Mouse (Mus musculus): ENCODE data around the gene Fignl2.

Fignl2 gene

DNA sequence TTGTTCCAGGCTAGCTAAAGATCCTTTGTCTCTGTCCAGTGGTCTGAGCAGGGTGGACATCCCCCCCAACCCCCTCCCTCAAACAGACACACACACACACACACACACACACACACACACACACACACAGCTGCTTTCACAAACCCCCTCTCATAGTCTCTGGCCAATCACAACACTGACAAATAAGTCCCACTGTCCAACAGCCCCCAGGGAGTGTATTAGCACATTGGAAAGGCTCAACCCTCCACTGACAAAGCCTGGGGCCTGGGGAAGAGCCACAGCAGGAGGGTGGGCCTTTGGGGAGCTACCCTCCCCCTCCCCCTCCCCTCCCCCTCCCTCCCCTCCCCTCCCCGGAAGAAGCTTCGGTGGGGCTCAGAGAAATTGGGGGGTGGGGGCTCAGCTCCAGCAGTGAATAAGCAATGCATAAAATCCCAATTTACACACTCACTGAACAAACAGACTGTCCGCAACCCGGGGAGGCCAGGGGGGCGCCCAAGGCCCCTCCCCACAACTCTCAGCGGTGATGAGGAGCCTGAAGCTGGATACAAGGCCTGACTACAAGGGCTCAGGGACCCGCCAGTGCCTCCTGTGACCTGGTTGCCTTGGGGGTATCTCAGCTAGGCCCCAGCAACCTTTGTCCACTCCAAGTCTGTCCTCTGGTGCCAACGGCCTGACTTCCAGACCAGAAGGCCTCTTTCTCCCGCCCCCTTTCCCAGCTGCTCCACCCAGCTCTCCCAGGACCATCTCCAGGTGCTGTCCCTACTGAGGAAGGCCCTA, 11.3 kb downstream of the Fignl2 start:
- no peak for DNase-seq

DNA sequence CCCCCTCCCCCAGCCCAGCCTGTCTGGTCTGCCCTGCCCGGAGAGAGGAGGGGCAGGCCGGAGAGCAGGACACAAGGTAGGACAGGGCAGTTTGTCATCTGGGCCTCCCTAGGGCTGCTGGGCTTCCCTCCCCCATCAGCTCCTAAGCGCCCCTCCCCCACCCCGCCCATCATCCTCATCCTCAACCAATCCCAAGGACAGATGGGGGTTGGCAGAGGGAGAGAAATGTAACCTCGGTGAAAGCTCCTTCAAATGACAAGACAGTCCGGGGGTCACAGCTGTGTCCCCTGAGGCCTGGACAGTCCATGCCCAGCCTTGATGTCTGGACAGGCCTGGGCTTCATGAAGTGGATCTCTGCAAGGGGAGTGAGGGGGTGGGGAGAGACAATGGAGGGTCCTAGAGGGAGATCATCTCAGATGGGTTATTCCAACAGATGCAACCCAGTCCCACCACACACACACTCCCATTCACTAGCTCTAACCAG, 12.0 kb downstream of the Fignl2 start:
- DNase-seq: peak; percentile 76

DNA sequence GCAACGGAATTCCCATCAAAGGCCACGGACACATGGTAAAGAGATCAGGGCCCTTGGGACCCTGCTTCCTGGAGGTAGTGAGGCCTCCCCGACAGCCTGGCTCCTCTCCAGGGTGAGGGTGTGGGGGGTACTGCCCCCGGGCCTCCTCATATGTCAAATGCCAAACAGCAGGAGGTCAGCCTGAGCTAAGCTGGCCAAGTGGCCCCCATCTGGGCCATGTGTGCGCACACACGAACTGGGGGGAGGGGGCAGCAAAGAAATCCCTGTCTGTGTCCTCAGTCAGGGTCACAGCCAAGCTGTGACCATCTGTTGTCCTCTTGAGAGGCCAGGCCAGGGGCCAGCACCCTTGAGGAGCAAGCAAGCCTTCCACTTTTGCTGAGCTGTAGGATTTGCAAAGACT, 13.3 kb downstream of the Fignl2 start:
- DNase-seq: peak; percentile 68

DNA sequence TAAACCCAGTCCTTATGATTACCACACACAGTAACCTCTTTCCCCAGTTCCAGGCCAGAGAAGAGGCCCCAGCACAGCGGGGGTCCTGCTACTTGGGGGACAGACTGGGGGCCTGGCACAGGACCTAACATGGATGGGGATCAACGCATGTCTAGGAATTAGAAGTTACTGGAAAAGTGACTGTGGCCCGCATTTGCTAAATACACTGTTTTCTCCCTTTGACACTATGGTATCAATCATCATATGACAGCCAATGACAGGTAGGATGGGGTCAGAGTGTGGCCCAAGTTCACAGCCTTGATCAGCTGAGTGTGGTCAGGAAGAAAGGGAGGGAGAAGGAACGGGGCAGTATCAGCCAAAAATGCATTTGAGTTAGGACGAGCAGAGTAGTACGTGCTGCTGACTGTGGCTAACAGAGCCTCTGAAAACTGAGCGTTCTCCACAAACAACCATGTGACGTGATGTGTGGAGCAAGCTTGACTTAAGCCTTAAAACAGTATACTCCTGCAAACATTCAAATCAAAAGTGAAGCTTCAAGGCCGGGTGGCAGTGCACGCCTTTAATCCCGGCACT, 18.0 kb downstream of the Fignl2 start:
- no peak for DNase-seq

DNA sequence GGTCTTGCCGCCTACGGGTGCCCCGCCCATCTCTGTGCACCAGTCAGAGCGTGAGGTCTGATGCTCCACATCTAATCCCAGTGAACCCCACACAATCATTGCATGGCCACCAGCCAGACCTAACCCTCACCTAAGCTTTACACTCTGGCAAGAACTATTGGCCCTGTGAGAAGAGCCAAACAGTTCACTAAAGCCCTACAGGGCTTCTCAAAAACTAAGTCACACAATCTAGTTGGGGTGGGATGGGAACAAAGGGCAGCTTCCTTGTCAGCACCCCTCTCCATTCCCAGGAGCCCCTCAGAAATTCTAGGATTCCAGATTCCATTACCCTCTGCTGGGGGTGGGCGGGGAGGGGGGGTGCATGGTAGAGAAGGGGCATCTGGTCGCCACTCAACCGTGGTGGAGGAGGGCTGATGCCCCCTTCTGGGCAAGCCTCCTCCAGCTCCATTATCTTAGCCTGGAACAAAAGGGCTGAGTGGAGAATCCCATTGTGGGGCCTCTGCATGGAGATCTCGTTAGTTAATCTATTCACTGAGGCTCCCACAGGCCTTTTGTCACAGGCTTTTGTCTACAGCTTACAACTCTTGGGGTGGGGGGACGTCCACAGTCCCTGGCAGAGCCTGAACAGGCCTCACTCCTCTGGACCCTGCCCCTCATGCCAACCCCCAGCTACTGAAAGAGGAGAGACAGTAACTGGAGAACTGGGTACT, 18.6 kb downstream of the Fignl2 start:
- DNase-seq: no peak

DNA sequence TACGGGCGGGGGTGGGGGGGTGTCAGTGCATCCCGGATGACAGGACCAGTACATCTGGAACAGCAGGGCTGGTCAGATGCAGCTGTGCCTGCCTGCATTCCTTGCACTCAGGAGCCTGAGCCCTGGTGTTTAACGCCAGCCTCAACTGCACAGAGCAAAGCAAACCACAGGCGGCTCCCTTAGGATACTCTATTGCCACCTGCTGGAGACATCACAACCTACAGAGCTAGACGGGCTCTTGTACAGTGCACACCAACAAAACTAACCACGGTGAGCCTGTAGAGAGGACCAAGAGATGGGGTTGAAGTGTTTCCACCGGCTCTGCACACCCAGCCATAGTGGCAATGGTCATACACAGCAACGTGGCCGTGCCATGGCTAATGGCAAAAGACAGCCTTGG, 22.1 kb downstream of the Fignl2 start:
- DNase-seq: peak; percentile 86

DNA sequence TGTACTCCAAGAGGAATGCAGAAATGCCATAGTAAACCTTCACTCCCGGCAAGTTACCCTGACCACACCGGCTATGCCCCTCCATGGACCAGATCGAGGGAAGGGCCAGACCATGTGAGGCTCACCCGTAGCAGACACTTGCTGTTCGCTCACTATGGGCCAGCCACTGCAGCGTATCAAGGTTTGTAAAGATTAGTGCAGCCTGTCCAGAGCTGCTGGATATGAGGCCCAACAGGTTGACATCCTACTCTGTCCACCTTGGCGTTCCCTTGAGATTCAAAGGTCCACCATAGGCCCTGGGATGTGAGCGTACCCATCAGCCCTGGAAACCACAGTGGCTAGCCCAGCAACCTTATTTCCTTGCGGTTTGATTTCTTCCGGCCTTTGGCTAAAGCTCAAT, 23.8 kb downstream of the Fignl2 start:
- DNase-seq: no peak

DNA sequence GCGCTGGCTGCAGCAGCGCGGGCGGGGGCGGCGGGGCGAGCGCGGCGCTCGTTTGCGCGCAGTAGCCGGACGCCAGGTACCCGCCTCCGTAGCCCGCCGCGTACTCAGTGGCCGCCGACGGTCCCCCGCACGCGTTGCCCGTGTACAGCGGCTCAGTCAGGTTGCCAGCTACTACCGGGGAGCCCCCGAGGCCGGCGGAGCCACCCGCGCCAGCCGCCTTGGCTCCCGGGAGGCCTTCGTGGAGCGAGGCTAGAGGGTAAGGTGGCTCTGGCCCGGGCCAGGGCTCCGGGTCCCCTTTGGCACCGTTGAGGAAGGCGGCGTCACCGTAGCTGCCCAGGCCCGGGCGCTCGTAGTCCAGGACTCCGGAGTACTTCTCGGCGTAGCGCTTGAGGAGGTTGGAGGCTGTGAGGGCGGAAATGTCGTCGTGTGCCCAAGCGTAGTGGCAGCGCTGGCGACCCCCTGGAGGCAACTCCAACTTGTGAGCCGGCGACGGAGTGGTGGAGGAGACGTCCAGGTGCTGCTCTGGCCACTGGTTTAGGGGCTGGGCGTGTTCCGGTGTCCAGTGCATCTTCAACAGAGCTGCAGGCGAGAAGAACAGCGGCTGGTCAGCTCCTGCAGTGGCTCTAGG, 24.4 kb downstream of the Fignl2 start:
- no peak for DNase-seq

DNA sequence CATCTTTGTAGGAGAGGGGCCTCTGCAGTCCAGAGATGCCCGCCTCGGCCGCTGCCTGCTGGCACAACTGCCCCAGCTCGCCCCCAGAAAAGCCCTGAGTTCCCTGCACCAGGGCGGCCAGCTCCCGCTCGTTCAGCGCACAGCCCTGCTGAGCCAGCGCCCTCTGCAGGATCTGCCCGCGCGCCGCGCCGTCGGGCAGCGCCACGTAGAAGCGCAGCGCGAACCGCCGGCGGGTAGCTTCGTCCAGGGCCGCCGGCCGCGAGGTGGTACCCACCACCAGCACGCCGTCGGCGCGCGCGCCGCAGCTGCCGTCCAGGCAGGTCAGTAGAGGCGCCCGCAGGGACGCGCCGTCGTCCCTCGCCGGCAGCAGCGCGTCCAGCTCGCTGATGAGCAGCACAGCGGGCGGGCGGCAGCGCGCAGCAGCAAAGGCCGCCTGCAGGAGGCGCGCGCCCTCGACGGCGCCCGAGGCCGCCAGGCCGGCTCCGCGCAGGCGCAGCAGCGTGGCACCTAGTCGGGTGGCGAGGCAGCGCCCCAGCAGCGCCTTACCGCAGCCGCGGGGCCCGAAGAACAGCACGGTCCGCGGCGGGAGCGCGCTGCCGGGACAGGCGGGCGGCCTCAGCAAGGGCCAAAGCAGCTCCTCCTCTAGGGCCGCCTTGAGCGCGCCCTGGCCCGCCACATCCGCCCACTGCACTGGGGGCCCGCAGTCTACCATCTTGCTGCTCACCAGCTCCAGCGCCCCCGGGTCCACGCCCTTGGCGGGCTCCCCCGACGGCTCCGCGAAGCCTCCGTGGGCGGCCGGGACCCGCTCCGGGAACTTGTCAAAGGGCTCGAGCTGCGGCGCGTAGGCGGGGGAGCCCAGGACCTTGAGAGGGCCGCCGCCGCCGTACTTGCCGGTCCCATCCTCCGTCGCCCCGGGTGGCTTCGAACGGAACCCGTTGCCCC, 25.5 kb downstream of the Fignl2 start:
- peak; percentile 81 for DNase-seq

DNA sequence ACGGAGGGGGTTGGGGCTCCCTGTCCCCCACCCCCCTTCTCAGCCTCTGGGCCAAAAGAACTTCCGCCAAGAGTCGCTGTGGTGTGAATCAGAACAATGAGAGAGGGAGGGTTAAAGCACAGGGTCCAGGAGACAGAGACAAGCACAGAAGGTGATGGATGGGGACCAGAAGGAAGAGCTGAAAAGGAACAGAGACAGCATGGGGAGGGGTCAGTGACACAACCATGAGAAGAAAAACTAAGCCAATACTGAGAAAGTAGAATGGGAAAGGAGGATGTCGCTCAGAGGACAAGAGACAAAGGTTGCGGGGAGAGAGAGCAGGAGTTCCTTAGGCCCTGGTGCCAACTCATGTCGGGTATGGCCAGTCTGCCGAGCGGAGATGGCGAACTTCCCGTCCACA, 26.5 kb downstream of the Fignl2 start:
- DNase-seq: no peak

DNA sequence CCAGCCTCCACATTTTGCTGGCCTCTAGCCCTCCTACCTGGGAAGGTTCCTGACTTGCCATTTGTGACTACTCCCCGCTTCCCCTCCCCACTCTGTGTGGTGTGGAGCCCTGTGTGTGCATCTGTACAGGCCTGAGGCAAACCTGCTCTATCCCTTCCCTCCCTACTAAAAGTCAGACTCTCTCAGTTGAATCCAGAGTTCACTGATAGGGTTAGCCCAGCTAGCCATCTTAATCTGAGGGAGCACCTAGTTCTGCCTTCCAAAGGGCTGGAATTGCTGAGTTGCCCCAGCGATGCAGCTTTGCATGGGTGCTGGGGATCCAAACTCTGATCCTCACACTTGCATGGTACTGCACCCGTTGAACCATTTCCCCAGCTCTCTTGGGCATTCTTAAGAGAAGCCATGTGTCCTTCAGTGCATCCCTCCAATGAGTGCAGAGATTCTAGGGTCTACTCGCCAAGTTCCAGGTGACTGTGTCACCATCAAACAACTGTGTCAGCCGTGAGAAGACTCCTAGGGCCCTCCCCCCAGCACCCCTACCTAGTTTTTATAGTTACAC, 29.9 kb downstream of the Fignl2 start:
- no peak for DNase-seq

DNA sequence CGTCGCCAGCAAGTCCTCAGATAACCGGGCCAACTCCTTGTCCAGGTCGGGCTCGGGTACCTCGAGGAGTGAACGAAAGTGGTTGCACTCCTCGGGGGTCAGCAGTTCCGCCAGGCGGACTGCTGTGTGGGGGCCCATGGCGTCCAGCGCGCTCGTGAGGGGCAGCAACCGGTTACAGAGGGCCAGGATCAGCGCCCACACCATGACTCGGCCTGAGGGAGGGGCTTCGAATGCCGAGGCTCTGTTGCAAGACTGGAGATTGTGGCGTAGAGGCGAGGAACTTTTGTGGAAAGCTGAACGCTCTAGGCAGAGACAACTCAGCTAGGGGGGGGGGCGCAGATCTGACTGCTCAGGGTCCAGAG, 31.2 kb downstream of the Fignl2 start, which contains the start of gene Gm47841:
Gene Gm47841 (minus strand): TSS at position 204 of the 362 bp plus-strand sequence.
- DNase-seq: peak; percentile 62

DNA sequence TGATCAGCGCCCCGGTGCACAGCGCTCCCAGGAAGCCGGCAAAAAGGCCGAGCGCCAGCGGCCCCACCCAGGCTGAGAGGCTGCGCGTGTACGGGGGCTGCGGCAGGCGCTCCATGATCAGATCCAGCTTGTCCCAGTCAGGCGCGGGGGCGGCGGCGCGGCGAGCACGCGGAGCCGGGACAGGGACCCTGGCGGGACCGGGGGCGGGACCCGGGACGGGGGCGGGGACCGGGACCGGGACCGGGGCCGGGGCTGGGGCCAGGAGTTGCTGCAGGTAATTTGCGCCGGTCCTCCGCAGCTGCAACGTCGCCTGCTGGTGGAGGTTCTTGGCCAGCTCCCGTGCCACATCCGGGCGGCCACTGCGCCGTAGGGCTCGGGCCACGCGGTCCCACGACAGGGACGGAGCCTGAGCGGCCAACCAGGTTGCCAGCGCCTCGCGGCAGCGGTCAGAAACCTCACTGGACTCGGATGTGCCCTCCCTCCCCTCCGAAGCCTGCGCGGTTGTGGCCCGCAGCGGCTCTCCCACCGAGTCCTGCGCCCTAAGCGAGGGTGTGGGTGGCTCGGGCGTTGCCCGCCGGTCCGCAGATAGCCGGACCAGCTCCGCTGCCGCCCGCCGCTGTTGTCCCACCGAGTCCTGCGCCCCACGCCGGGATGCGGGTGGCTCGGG, 31.7 kb downstream of the Fignl2 start:
- peak; percentile 70 for DNase-seq

DNA sequence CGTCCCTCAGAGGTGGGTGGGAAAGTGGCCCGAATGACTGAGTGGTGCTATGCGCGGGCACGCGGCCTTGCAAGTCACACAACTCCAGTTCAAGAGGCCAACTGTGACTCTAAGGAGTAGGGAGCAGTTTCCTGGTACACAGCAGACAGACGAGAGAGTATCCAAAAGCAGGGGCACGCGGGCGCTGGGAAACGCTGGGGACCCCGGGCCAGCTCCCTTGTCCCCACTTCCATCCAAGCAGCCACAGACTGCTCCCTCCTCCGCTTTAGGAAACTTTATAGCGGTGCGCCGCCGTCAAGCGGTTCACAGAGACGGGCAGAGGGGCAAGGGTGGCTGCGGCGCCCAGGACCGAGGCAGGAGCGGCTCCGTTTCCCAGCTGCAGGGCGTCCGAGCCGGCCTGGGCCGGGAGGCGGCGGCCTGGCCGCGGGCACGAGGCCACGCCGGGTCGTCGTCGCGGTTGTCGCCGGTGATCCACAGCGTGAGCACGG, 32.3 kb downstream of the Fignl2 start:
- no peak for DNase-seq

DNA sequence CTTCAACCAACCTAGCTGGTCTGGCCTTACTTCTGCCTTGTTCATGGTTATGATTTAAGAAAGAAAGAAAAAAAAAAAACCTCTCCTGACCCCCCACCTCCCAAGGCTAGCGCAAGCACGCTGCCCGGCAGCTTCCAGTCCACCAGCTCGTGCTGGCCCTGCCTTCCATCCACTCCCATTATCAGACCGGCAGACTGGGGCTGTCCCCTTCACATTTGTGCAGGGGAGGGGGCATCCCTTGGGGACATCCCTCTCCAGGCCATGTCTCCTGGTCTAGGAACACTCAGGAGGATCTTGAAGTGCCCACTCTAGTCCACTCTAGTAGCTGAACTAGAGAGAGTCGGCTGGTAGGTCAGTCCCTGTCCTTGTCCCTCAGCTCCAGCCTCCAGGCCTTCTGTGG, 33.8 kb downstream of the Fignl2 start:
- DNase-seq: no peak

DNA sequence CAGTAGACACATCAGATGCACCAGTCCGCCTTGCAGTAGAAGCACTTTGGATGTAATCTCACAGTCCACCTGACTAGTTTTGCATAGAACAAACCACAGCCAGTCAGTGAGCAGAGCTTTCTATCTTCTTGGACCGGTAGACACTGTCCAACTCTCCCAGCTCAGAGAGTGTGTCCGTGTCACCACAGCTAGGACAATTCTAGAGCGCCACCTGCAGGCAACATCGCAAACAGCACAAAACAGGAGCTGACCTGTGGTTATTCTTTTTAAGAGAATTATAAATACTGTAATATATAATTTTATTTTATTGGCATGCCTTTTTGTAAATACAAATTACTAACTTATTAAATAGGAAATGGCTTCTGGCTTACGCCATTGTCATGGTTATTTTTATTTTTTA, 35.8 kb downstream of the Fignl2 start:
- peak; percentile 77 for DNase-seq

DNA sequence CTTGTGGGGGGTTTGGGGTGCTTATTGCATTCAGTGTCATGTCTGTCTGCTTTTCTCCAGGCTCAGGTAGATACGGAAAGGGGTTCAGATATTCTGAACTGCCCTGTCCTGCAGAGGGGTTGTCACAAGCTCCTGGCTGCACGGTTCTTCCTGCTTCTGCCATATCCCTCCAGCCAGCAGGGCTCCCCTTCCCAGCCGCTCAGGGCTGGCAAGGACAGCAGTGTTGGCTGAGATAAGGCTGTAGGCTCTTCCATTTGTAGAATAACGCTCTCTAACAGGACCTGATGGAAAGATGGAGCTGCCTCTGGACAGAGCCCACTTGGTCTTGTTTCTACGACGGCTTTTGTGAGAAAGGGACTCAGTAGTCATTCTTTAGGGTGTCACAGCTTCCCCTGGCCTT, 36.4 kb downstream of the Fignl2 start:
- no peak for DNase-seq

DNA sequence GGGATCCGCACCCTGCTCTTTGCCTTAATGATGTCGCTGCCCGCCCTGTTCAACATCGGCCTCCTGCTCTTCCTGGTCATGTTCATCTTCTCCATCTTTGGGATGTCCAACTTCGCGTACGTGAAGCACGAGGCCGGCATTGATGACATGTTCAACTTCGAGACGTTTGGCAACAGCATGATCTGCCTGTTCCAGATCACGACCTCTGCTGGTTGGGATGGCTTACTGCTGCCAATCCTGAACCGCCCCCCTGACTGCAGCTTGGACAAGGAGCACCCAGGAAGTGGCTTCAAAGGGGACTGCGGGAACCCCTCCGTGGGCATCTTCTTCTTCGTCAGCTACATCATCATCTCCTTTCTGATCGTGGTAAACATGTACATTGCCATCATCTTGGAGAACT, 38.7 kb downstream of the Fignl2 start:
- DNase-seq: peak; percentile 50

DNA sequence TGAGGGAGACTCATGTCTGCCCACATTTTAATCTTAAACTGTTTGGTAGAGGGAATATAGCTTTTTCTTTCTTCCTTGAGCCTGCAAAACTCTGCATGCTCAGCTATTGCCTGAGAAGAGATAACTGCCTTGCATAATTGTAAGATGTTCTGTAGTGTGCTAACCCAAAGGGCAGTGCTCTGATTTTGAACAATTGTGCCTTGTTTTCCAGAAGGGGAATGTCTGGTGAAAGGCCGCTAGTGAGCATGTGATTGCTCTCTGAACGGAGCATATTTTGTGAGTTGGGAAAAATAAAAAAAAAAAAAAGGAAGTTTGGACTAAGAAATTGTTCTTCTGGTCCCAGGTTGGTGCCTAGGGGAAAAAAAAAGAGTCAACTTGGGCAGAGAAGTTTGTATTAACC, 49.4 kb downstream of the Fignl2 start:
- no peak for DNase-seq

DNA sequence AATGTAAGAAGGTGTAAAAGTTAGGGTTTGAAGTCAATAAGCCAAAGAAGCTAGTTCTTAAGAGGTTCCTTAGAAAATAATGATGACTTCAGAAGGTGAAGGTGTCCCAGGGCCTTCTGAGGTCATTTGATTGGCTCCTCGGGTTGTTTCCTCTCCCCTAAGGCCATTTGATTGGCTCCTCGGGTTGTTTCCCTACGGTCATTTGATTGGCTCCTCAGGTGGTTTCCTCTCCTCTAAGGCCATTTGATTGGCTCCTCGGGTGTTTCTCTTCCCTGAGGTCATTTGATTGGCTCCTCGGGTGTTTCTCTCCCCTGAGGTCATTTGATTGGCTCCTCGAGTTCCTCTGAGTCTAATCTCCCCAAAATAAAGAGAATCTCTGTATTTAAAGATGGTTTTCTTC, 67.0 kb downstream of the Fignl2 start:
- no peak for DNase-seq

DNA sequence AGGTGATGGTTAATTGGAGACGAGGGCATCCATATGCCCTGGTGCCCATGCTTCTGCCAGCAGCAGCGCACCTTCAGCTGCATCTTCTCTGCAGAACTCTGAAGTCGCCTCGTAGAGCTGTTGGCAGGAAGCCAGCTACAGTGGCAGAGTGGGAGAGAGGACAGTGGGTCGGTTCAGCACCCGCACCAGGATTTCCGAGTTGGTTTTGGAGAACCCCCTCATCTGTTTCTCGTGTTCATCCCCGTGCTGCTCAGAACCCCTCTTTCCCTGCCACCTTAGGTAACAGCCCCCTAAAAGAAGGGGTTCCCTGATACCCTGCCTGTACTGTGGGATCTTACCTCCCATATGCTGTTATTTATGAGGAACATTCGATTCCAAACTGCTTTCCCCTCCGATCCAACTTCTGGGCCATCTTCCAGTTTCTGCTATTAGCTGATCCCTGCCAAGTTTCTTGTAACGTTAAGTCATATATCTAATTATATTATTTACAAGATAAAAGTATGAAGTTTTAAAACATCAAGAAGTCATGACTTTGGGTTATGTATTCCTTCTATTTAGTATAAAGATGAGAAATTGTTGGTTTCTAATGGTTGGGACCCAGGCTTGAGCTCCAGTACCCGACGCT, 69.9 kb downstream of the Fignl2 start:
- no peak for DNase-seq
